Mouse (Mus musculus): ENCODE measurements around the gene Chd3.

The Chd3 gene

GRCm38 (mm10) chr11:69302817-69303216 is 66.4 kb downstream of the Chd3 start:
- no peak for TF ChIP-seq GATA4 (IDR thresholded peaks at IDR 0.05; ENCODE audit: insufficient replicate concordance, low read length)

- TF ChIP-seq GATA4 (IDR thresholded peaks at IDR 0.05; ENCODE audit: insufficient replicate concordance, low read length) = no peak
Observed at GRCm38 (mm10) chr11:69298231-69298630, 71.0 kb downstream of the Chd3 start.

- no peak for TF ChIP-seq GATA4 (IDR thresholded peaks at IDR 0.05; ENCODE audit: insufficient replicate concordance, low read length)
Observed at GRCm38 (mm10) chr11:69297799-69298198, 71.4 kb downstream of the Chd3 start.

- TF ChIP-seq GATA4 (IDR thresholded peaks at IDR 0.05; ENCODE audit: insufficient replicate concordance, low read length) = no peak
Observed at GRCm38 (mm10) chr11:69295286-69295685, 73.9 kb downstream of the Chd3 start.
